Mouse (Mus musculus) hematopoietic multipotent progenitor cell, adult 10-12 weeks (in vitro differentiated cells): ENCODE data around the gene Guf1. TPM values are rescaled to one million over a fixed set of nuclear protein-coding genes. Genes with fewer than 3 reads are reported as not detected.

ENCODE experiments used
- polyA plus RNA-seq: library from polyadenylated mRNA; stranded (reverse); fragments of >175 nt; gene quantifications from 2 replicates; pipeline ENCODE4 v1.2.3, GENCODE M21; 2012; ENCODE audit warnings: low replicate concordance

Gene Guf1
- polyA plus RNA-seq: 3.3 and 5.4 TPM in 2 replicates

DNA sequence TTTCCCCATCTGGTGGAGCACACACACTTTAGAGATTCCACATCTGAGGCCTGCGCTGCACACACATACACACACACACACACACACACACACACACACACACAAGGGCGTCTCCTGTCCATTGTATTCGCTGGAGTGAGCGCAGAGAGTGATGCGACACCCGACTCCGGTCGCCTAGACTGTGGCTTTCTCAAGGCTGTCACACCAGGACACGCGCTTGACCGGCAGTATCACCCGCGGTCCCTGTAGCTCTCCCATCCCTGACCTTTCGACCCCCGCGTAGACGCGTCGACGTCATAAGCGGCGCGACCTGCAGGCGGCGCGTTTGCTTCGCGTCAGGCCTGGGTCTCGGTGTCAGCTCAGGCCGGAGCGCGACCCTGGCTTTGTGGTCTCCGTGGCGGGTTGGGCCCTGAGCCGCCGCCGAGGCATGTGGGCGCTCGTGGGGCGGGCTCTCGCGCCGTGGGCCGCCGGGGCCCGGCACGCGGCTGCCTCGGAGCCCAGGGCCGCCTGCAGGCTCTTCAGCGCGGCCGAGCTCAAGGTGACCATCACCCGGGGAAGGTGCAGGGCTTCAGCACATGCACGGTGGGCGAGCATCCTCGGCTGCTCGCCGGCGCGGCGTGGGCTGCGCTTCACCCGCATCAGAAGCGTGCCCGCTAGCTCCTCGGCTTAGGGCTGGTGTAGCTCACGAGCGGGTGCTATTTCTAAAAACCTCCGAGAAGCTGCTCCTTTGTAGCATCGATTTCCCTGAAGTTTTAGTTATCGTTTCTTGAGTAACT lies at the start of gene Guf1:
Gene Guf1 (plus strand): TSS at position 296 of the 776 bp plus-strand sequence.

DNA sequence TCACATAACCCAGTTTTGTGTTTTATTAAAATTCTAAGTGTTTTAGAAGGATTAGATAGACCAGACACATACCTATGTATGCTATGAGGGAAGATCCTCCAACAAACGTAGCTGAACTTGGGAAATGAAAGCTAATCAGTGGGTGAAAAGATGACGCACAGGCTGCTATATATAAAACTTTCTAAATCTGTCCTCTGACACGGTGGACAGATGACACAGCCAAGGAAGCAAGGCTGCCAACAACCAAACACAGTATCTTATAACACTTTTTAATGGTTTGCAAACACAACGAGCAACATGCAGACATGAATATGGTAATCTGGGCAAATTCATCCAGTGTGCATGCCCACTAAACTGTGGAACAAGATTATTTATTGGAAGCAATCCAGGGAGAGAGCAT lies 14.2 kb upstream of the Guf1 start, which contains the start of gene Yipf7:
Gene Yipf7 (minus strand): TSS at position 160 of the 400 bp plus-strand sequence.

DNA sequence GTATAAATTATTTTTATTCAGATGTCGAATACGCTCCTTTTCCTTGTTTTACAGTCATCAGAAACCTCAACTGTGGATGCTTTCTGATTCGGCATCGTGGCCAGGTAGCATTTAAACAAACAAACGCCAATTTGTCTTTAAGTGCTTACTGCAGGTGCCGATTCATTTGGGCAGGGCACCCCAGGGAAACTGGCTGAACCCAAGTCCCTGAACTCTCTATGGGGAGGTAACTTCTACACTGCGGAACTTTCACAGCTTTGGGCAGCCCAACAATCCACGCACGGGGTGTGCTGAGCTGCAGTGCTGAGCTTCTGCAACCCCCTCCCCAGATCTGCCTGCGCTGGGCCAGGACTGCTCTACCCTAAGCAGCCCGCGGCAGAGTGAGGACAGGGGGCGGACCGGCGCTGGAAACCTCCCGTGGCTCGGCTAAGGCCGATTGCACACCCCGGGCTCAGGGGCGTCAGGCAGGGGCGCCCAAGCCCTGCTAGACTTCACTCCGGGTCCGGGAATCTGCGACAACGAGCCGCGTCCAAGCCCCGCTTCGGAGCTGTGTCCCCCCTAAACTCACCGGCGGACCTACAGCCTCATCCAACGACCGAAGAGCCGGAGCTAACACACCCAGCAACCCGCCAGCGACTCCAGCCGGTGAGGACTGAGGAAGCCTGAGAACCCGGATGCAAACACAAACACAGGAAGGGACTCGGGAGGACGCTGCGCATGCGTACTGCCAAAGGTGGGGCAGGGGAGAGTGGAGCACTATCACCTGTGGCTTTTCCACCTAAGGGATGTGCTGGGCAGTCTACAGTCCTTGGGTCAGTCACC lies 35.1 kb downstream of the Guf1 start, which contains the start of gene Gnpda2:
Gene Gnpda2 (minus strand): TSS at position 701 of the 822 bp plus-strand sequence.

Other genes with a start within 250 kb of the Guf1 start
- gene Kctd8, start 215.2 kb upstream of the Guf1 start, polyA plus RNA-seq: not detected in 2 replicates
- gene Yipf7, start 14.3 kb upstream of the Guf1 start, polyA plus RNA-seq: not detected in 2 replicates
- gene Gnpda2, start 35.4 kb downstream of the Guf1 start, polyA plus RNA-seq: 0.17 and 1.3 TPM in 2 replicates